Mouse (Mus musculus) lung, embryonic 16.5 days (tissue): Measurements from ENCODE around the gene Slc16a10. TPM values are rescaled to one million over a fixed set of nuclear protein-coding genes. Genes with fewer than 3 reads are reported as not detected.

Experiments used
- ATAC-seq: fragments of 200-750 bp; cut with Nextera tagmentation; 2 replicates; pipeline ENCODE4 v1.8.0; 2017; ENCODE audit warnings: low read depth, mild to moderate bottlenecking, moderate library complexity
- H3K27ac ChIP-seq: fragments of 300-500 bp; sonication (generic); 2 replicates; pipeline ENCODE4 v1.5.1; 2014; ENCODE audit warnings: mild to moderate bottlenecking, control low read depth, low read length
- H3K27me3 ChIP-seq: fragments of 300-500 bp; sonication (generic); 2 replicates; pipeline ENCODE4 v1.6.1; 2014; ENCODE audit warnings: low read depth, low read length, mixed read lengths; ENCODE audit not compliant: control insufficient read depth, insufficient read depth
- H3K36me3 ChIP-seq: fragments of 300-500 bp; sonication (generic); 2 replicates; pipeline ENCODE4 v1.6.1; 2014; ENCODE audit warnings: low read length; ENCODE audit not compliant: control insufficient read depth, insufficient read depth
- H3K4me1 ChIP-seq: fragments of 300-500 bp; sonication (generic); replicated peaks from 2 replicates; pipeline ENCODE4 v1.6.1; 2014; ENCODE audit warnings: low read length, mixed read lengths; ENCODE audit not compliant: control insufficient read depth, insufficient read depth
- H3K4me2 ChIP-seq: fragments of 300-500 bp; sonication (generic); 2 replicates; pipeline ENCODE4 v1.6.1; 2014; ENCODE audit warnings: low read depth, low read length, control low read depth
- H3K4me3 ChIP-seq: fragments of 300-500 bp; sonication (generic); 2 replicates; pipeline ENCODE4 v1.5.1; 2014; ENCODE audit warnings: mild to moderate bottlenecking, low read length, control low read depth
- H3K9ac ChIP-seq: fragments of 300-500 bp; sonication (generic); 2 replicates; pipeline ENCODE4 v1.6.1; 2014; ENCODE audit warnings: low read length, control low read depth
- H3K9me3 ChIP-seq: fragments of 300-500 bp; sonication (generic); 2 replicates; pipeline ENCODE4 v1.6.1; 2016; ENCODE audit warnings: low read length; ENCODE audit not compliant: control insufficient read depth
- WGBS: fragments of 180-500 bp; shearing (Covaris S2); extraction: QIAGEN DNeasy Blood & Tissue Kit; methylation state at CpG from one replicate; pipeline ENCODE4 v1.1.7; 2014; 5-methylcytosine and 5-hydroxymethylcytosine counted together
- polyA plus RNA-seq: library from polyadenylated mRNA; unstranded; fragments of >200 nt; fragmentation: Nextera tagmentation; extraction: Ambion mirVana; gene quantifications from 2 replicates; pipeline ENCODE4 v1.2.1, GENCODE M21; 2015

Slc16a10 gene
- polyA plus RNA-seq = 5.0 and 7.8 TPM in 2 replicates

GRCm38 (mm10) chr10:40141864-40142523, at the start of gene Slc16a10:
TSS of gene Slc16a10 (minus strand) at chr10:40142258.
- no peaks in the 10 kb centered on the region for H3K36me3 ChIP-seq
- peak within 1 kb of the TSS; percentile 66 for H3K4me3 ChIP-seq
- no peaks in the 10 kb centered on the region for H3K9me3 ChIP-seq
- ATAC-seq = peak; percentile 99
- H3K4me2 ChIP-seq = peak within 1 kb of the TSS; percentile 99
- peaks cover 14% of the 10 kb centered on the region; the same call in 1 of the 2 replicates for H3K27me3 ChIP-seq
- H3K9ac ChIP-seq = peak within 1 kb of the TSS; percentile 73
- H3K27ac ChIP-seq = no peak within 1 kb of the TSS
- peaks cover 3% of the 10 kb centered on the region for H3K4me1 ChIP-seq
- under 1% methylated on average over 58 of the region's 76 CpGs for WGBS

- no peak overlapping the region for H3K27ac ChIP-seq
- no peak overlapping the region for H3K9ac ChIP-seq
- H3K4me3 ChIP-seq = peak overlapping the region; percentile 12
- 26% methylated on average over 22 of the region's 22 CpGs for WGBS
- peak overlapping the region; percentile 41 for H3K4me2 ChIP-seq
- H3K36me3 ChIP-seq = no peaks in the 10 kb centered on the region
- H3K4me1 ChIP-seq = no peaks in the 10 kb centered on the region
- ATAC-seq = no peak
- H3K9me3 ChIP-seq = no peaks in the 10 kb centered on the region
- peaks cover 3% of the 10 kb centered on the region; the same call in 1 of the 2 replicates for H3K27me3 ChIP-seq
Observed at GRCm38 (mm10) chr10:40191338-40191979, 49.4 kb upstream of the Slc16a10 start.

- 75% methylated on average over 8 of the region's 8 CpGs for WGBS
- no peak overlapping the region for H3K4me3 ChIP-seq
- H3K4me2 ChIP-seq = no peak overlapping the region
- no peak for ATAC-seq
- no peaks in the 10 kb centered on the region for H3K36me3 ChIP-seq
- H3K9me3 ChIP-seq = no peaks in the 10 kb centered on the region
- peaks cover 3% of the 10 kb centered on the region; the same call in 1 of the 2 replicates for H3K27me3 ChIP-seq
- no peaks in the 10 kb centered on the region for H3K4me1 ChIP-seq
- no peak overlapping the region for H3K9ac ChIP-seq
- H3K27ac ChIP-seq = no peak overlapping the region
Observed at GRCm38 (mm10) chr10:40190871-40191270, 48.8 kb upstream of the Slc16a10 start.

GRCm38 (mm10) chr10:40189689-40190088, 47.6 kb upstream of the Slc16a10 start:
- no peak overlapping the region for H3K4me2 ChIP-seq
- H3K9ac ChIP-seq = no peak overlapping the region
- no peak for ATAC-seq
- H3K36me3 ChIP-seq = no peaks in the 10 kb centered on the region
- no peaks in the 10 kb centered on the region for H3K4me1 ChIP-seq
- H3K27ac ChIP-seq = no peak overlapping the region
- peaks cover 3% of the 10 kb centered on the region; the same call in 1 of the 2 replicates for H3K27me3 ChIP-seq
- H3K9me3 ChIP-seq = no peaks in the 10 kb centered on the region
- 83% methylated on average over 2 of the region's 2 CpGs for WGBS
- no peak overlapping the region for H3K4me3 ChIP-seq

GRCm38 (mm10) chr10:40188831-40189230, 46.8 kb upstream of the Slc16a10 start:
- Histone ChIP-seq H3K4me1 (no peaks in the 10 kb centered on the region), H3K9ac (no peak overlapping the region), H3K9me3 (no peaks in the 10 kb centered on the region), H3K4me3 (no peak overlapping the region), H3K27me3 (peaks cover 3% of the 10 kb centered on the region; the same call in 1 of the 2 replicates), H3K36me3 (no peaks in the 10 kb centered on the region), H3K27ac (no peak overlapping the region), H3K4me2 (no peak overlapping the region)
- no peak for ATAC-seq
- 79% methylated on average over 3 of the region's 3 CpGs for WGBS

GRCm38 (mm10) chr10:40185956-40186355, 43.9 kb upstream of the Slc16a10 start:
- Histone ChIP-seq H3K4me3 (no peak overlapping the region), H3K4me2 (no peak overlapping the region), H3K9ac (no peak overlapping the region), H3K27ac (no peak overlapping the region), H3K9me3 (no peaks in the 10 kb centered on the region), H3K4me1 (no peaks in the 10 kb centered on the region), H3K27me3 (peaks cover 3% of the 10 kb centered on the region; the same call in 1 of the 2 replicates), H3K36me3 (no peaks in the 10 kb centered on the region)
- no peak for ATAC-seq

GRCm38 (mm10) chr10:40180011-40180410, 38.0 kb upstream of the Slc16a10 start:
- H3K4me3 ChIP-seq = no peak overlapping the region
- no peak overlapping the region for H3K4me2 ChIP-seq
- no peaks in the 10 kb centered on the region for H3K9me3 ChIP-seq
- WGBS = 50% methylated on average over 2 of the region's 2 CpGs
- ATAC-seq = 0 out of 2 replicates have a peak, but pooled peaks have one; percentile 27
- no peak overlapping the region for H3K9ac ChIP-seq
- no peak overlapping the region for H3K27ac ChIP-seq
- H3K4me1 ChIP-seq = peaks cover 7% of the 10 kb centered on the region
- H3K36me3 ChIP-seq = no peaks in the 10 kb centered on the region
- no peaks in the 10 kb centered on the region for H3K27me3 ChIP-seq

GRCm38 (mm10) chr10:40179142-40179541, 37.1 kb upstream of the Slc16a10 start:
- no peak overlapping the region for H3K27ac ChIP-seq
- no peak overlapping the region for H3K4me3 ChIP-seq
- 92% methylated on average over 5 of the region's 5 CpGs for WGBS
- no peak for ATAC-seq
- H3K4me2 ChIP-seq = no peak overlapping the region
- no peaks in the 10 kb centered on the region for H3K9me3 ChIP-seq
- H3K27me3 ChIP-seq = no peaks in the 10 kb centered on the region
- H3K36me3 ChIP-seq = no peaks in the 10 kb centered on the region
- H3K9ac ChIP-seq = no peak overlapping the region
- H3K4me1 ChIP-seq = peaks cover 7% of the 10 kb centered on the region

- WGBS = 20% methylated on average over 6 of the region's 6 CpGs
- H3K27me3 ChIP-seq = no peaks in the 10 kb centered on the region
- no peaks in the 10 kb centered on the region for H3K9me3 ChIP-seq
- H3K4me2 ChIP-seq = no peak overlapping the region; the same call in 1 of the 2 replicates
- no peak overlapping the region for H3K4me3 ChIP-seq
- ATAC-seq = peak; percentile 87
- no peak overlapping the region for H3K27ac ChIP-seq
- H3K36me3 ChIP-seq = no peaks in the 10 kb centered on the region
- H3K9ac ChIP-seq = no peak overlapping the region
- H3K4me1 ChIP-seq = peaks cover 7% of the 10 kb centered on the region
Observed at GRCm38 (mm10) chr10:40177323-40177962, 35.4 kb upstream of the Slc16a10 start.
